Mouse (Mus musculus): ENCODE data around the gene Nrp2.

Nrp2 gene

GRCm38 (mm10) chr1:62723891-62724290 lies 20.8 kb downstream of the Nrp2 start:
- DNase-seq (ENCODE audit: low spot score in 2 of 2) = no peak

GRCm38 (mm10) chr1:62724461-62725021 lies 21.5 kb downstream of the Nrp2 start:
- no peak for DNase-seq (ENCODE audit: low spot score in 2 of 2)

GRCm38 (mm10) chr1:62725032-62725678 lies 22.1 kb downstream of the Nrp2 start:
- no peak for DNase-seq (ENCODE audit: low spot score in 2 of 2)

- DNase-seq (ENCODE audit: low spot score in 2 of 2) = no peak
Measured at GRCm38 (mm10) chr1:62727191-62727590, 24.1 kb downstream of the Nrp2 start.

- no peak for DNase-seq (ENCODE audit: low spot score in 2 of 2)
Measured at GRCm38 (mm10) chr1:62728421-62728820, 25.3 kb downstream of the Nrp2 start.

- DNase-seq (ENCODE audit: low spot score in 2 of 2) = no peak
Measured at GRCm38 (mm10) chr1:62728926-62729325, 25.8 kb downstream of the Nrp2 start.

GRCm38 (mm10) chr1:62729345-62730150 lies 26.5 kb downstream of the Nrp2 start:
- DNase-seq (ENCODE audit: low spot score in 2 of 2) = no peak

GRCm38 (mm10) chr1:62732036-62732435 lies 29.0 kb downstream of the Nrp2 start:
- DNase-seq (ENCODE audit: low spot score in 2 of 2) = no peak

- no peak for DNase-seq (ENCODE audit: low spot score in 2 of 2)
Measured at GRCm38 (mm10) chr1:62734420-62734931, 31.4 kb downstream of the Nrp2 start.

GRCm38 (mm10) chr1:62734980-62735379 lies 31.9 kb downstream of the Nrp2 start:
- DNase-seq (ENCODE audit: low spot score in 2 of 2) = no peak

- no peak for DNase-seq (ENCODE audit: low spot score in 2 of 2)
Measured at GRCm38 (mm10) chr1:62735835-62736234, 32.8 kb downstream of the Nrp2 start.

GRCm38 (mm10) chr1:62736455-62737012 lies 33.4 kb downstream of the Nrp2 start:
- no peak for DNase-seq (ENCODE audit: low spot score in 2 of 2)

GRCm38 (mm10) chr1:62738165-62738564 lies 35.1 kb downstream of the Nrp2 start:
- no peak for DNase-seq (ENCODE audit: low spot score in 2 of 2)

GRCm38 (mm10) chr1:62742092-62742491 lies 39.0 kb downstream of the Nrp2 start:
- DNase-seq (ENCODE audit: low spot score in 2 of 2) = no peak

GRCm38 (mm10) chr1:62743064-62743694 lies 40.1 kb downstream of the Nrp2 start:
- peak; percentile 46 to 61 for DNase-seq (ENCODE audit: low spot score in 2 of 2)

GRCm38 (mm10) chr1:62745889-62746288 lies 42.8 kb downstream of the Nrp2 start:
- DNase-seq (ENCODE audit: low spot score in 2 of 2) = no peak

GRCm38 (mm10) chr1:62747421-62748111 lies 44.5 kb downstream of the Nrp2 start:
- no peak for DNase-seq (ENCODE audit: low spot score in 2 of 2)

GRCm38 (mm10) chr1:62748361-62748760 lies 45.3 kb downstream of the Nrp2 start:
- no peak for DNase-seq (ENCODE audit: low spot score in 2 of 2)

GRCm38 (mm10) chr1:62749716-62750115 lies 46.6 kb downstream of the Nrp2 start:
- peak; percentile 74 to 83 for DNase-seq (ENCODE audit: low spot score in 2 of 2)

- DNase-seq (ENCODE audit: low spot score in 2 of 2) = no peak
Measured at GRCm38 (mm10) chr1:62750408-62751008, 47.4 kb downstream of the Nrp2 start.
